Mouse (Mus musculus): Measurements from ENCODE around the gene Smpd1.

Gene Smpd1

GRCm38 (mm10) chr7:105578481-105578880 lies 24.3 kb downstream of the Smpd1 start:
- Histone ChIP-seq H3K4me3 (replicated peaks; ENCODE audit: low read length) (no peak overlapping the region), H3K4me1 (replicated peaks; ENCODE audit: low read depth, low read length) (peaks cover 10% of the 10 kb centered on the region), H3K36me3 (ENCODE audit: insufficient read depth, low read length) (peaks cover 2% of the 10 kb centered on the region), H3K9me3 (ENCODE audit: low read length) (no peaks in the 10 kb centered on the region), H3K27me3 (ENCODE audit: insufficient read depth, low read length) (peaks cover 23% of the 10 kb centered on the region; the same call in 1 of the 2 replicates)
- TF ChIP-seq POU5F1 (IDR thresholded peaks at IDR 0.05; ENCODE audit: borderline replicate concordance, low read length) = no peak
- TF ChIP-seq CTCF (conservative IDR thresholded peaks at IDR 0.05; ENCODE audit: low read length) = no peak
- no peak for TF ChIP-seq NANOG (IDR thresholded peaks at IDR 0.05; ENCODE audit: borderline replicate concordance, low read length)

GRCm38 (mm10) chr7:105580627-105581089 lies 26.5 kb downstream of the Smpd1 start:
- H3K9me3 ChIP-seq (ENCODE audit: low read length) = no peaks in the 10 kb centered on the region
- peak overlapping the region; percentile 88 for H3K4me3 ChIP-seq (replicated peaks; ENCODE audit: low read length)
- peaks cover 10% of the 10 kb centered on the region for H3K4me1 ChIP-seq (replicated peaks; ENCODE audit: low read depth, low read length)
- peaks cover 26% of the 10 kb centered on the region; the same call in 1 of the 2 replicates for H3K27me3 ChIP-seq (ENCODE audit: insufficient read depth, low read length)
- TF ChIP-seq CTCF (conservative IDR thresholded peaks at IDR 0.05; ENCODE audit: low read length) = no peak
- no peak for TF ChIP-seq NANOG (IDR thresholded peaks at IDR 0.05; ENCODE audit: borderline replicate concordance, low read length)
- no peak for TF ChIP-seq POU5F1 (IDR thresholded peaks at IDR 0.05; ENCODE audit: borderline replicate concordance, low read length)
- no peaks in the 10 kb centered on the region for H3K36me3 ChIP-seq (ENCODE audit: insufficient read depth, low read length)

- Histone ChIP-seq H3K4me1 (replicated peaks; ENCODE audit: low read depth, low read length) (peaks cover 10% of the 10 kb centered on the region), H3K36me3 (ENCODE audit: insufficient read depth, low read length) (no peaks in the 10 kb centered on the region), H3K4me3 (replicated peaks; ENCODE audit: low read length) (peak within 1 kb of the TSS; percentile 88), H3K9me3 (ENCODE audit: low read length) (no peaks in the 10 kb centered on the region), H3K27me3 (ENCODE audit: insufficient read depth, low read length) (peaks cover 26% of the 10 kb centered on the region; the same call in 1 of the 2 replicates)
- no peak for TF ChIP-seq NANOG (IDR thresholded peaks at IDR 0.05; ENCODE audit: borderline replicate concordance, low read length)
- TF ChIP-seq POU5F1 (IDR thresholded peaks at IDR 0.05; ENCODE audit: borderline replicate concordance, low read length) = no peak
- TF ChIP-seq CTCF (conservative IDR thresholded peaks at IDR 0.05; ENCODE audit: low read length) = no peak
These were observed 27.0 kb downstream of the Smpd1 start, which contains the start of gene Apbb1 for GRCm38 (mm10) chr7:105581094-105581703. Gene Apbb1 (minus strand): TSS chr7:105581653.

GRCm38 (mm10) chr7:105581959-105582358 lies 27.8 kb downstream of the Smpd1 start:
- Histone ChIP-seq H3K4me1 (replicated peaks; ENCODE audit: low read depth, low read length) (peaks cover 10% of the 10 kb centered on the region), H3K4me3 (replicated peaks; ENCODE audit: low read length) (peak overlapping the region; percentile 88; the same call in 1 of the 2 replicates), H3K9me3 (ENCODE audit: low read length) (no peaks in the 10 kb centered on the region), H3K36me3 (ENCODE audit: insufficient read depth, low read length) (no peaks in the 10 kb centered on the region), H3K27me3 (ENCODE audit: insufficient read depth, low read length) (peaks cover 23% of the 10 kb centered on the region; the same call in 1 of the 2 replicates)
- TF ChIP-seq NANOG (IDR thresholded peaks at IDR 0.05; ENCODE audit: borderline replicate concordance, low read length) (no peak), CTCF (conservative IDR thresholded peaks at IDR 0.05; ENCODE audit: low read length) (no peak), POU5F1 (IDR thresholded peaks at IDR 0.05; ENCODE audit: borderline replicate concordance, low read length) (no peak)

GRCm38 (mm10) chr7:105588325-105588912 lies 34.3 kb downstream of the Smpd1 start:
- Histone ChIP-seq H3K9me3 (ENCODE audit: low read length) (no peaks in the 10 kb centered on the region), H3K36me3 (ENCODE audit: insufficient read depth, low read length) (no peaks in the 10 kb centered on the region), H3K27me3 (ENCODE audit: insufficient read depth, low read length) (peaks cover 9% of the 10 kb centered on the region), H3K4me1 (replicated peaks; ENCODE audit: low read depth, low read length) (peaks cover 16% of the 10 kb centered on the region), H3K4me3 (replicated peaks; ENCODE audit: low read length) (no peak overlapping the region)
- TF ChIP-seq CTCF (conservative IDR thresholded peaks at IDR 0.05; ENCODE audit: low read length) (no peak), NANOG (IDR thresholded peaks at IDR 0.05; ENCODE audit: borderline replicate concordance, low read length) (no peak), POU5F1 (IDR thresholded peaks at IDR 0.05; ENCODE audit: borderline replicate concordance, low read length) (no peak)

- Histone ChIP-seq H3K27me3 (ENCODE audit: insufficient read depth, low read length) (peaks cover 7% of the 10 kb centered on the region), H3K4me3 (replicated peaks; ENCODE audit: low read length) (0 out of 2 replicates have a peak overlapping the region, but pooled peaks have one; percentile 20), H3K9me3 (ENCODE audit: low read length) (no peaks in the 10 kb centered on the region), H3K4me1 (replicated peaks; ENCODE audit: low read depth, low read length) (peaks cover 16% of the 10 kb centered on the region), H3K36me3 (ENCODE audit: insufficient read depth, low read length) (no peaks in the 10 kb centered on the region)
- TF ChIP-seq POU5F1 (IDR thresholded peaks at IDR 0.05; ENCODE audit: borderline replicate concordance, low read length) (no peak), NANOG (IDR thresholded peaks at IDR 0.05; ENCODE audit: borderline replicate concordance, low read length) (no peak), CTCF (conservative IDR thresholded peaks at IDR 0.05; ENCODE audit: low read length) (no peak)
These were observed 35.9 kb downstream of the Smpd1 start for GRCm38 (mm10) chr7:105590097-105590496.

GRCm38 (mm10) chr7:105602860-105603623 lies 48.9 kb downstream of the Smpd1 start:
- H3K36me3 ChIP-seq (ENCODE audit: insufficient read depth, low read length) = no peaks in the 10 kb centered on the region
- TF ChIP-seq CTCF (conservative IDR thresholded peaks at IDR 0.05; ENCODE audit: low read length) = peak; percentile 71
- no peak for TF ChIP-seq POU5F1 (IDR thresholded peaks at IDR 0.05; ENCODE audit: borderline replicate concordance, low read length)
- no peaks in the 10 kb centered on the region; the same call in 1 of the 2 replicates for H3K27me3 ChIP-seq (ENCODE audit: insufficient read depth, low read length)
- H3K4me1 ChIP-seq (replicated peaks; ENCODE audit: low read depth, low read length) = peaks cover 2% of the 10 kb centered on the region; the same call in 1 of the 2 replicates
- no peaks in the 10 kb centered on the region for H3K9me3 ChIP-seq (ENCODE audit: low read length)
- no peak overlapping the region for H3K4me3 ChIP-seq (replicated peaks; ENCODE audit: low read length)

Data from E14TG2a.4 (cell line).